Mouse (Mus musculus): ENCODE data around the gene Slc7a5.

The Slc7a5 gene

GRCm38 (mm10) chr8:121848495-121848894 is 59.0 kb downstream of the Slc7a5 start:
- DNase-seq = no peak

GRCm38 (mm10) chr8:121847987-121848386 is 59.5 kb downstream of the Slc7a5 start:
- DNase-seq = no peak

- DNase-seq = no peak
Measured at GRCm38 (mm10) chr8:121847261-121847822, 60.2 kb downstream of the Slc7a5 start.

DNA sequence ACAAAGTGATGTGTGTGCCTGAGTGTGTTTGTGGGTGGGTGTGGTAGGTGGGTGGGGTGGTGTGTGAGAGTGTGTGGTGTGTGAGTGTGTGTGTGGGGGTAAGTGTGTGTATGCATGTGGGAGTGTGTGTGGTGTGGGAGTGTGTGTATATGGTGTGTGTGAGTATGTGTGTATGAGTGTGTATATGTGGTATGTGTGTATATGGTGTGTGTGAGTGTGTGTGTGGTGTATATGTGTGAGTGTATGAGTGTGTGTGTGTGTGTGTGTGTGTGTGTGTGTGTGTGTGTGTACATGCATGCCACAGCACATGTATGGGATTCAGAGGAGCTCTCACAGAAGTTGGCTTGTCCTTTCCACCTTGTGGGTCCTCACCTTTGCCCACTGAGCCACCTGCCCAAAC is 60.7 kb downstream of the Slc7a5 start:
- no peak for DNase-seq

DNA sequence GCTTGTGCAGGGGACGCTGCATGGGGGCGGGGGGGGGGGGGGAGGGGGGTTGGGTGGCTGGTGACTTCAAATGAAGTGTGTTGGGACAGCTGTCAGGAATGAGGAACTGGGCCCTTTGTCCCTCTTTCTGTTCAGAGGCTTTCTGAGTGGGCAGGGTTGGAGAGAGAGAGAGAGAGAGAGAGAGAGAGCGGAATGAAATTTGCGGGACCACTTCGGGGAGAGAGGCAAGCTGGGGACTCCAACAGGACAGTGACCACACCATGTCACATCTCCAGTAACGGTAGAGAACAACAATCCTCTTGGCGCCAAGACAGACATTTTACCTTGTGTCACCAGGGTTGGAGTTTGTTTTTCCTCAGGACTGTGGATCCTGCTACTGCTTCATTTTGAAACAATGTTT is 62.7 kb downstream of the Slc7a5 start:
- DNase-seq = no peak

- DNase-seq = no peak
Measured at GRCm38 (mm10) chr8:121843184-121843733, 64.2 kb downstream of the Slc7a5 start.

GRCm38 (mm10) chr8:121842064-121842955 is 65.2 kb downstream of the Slc7a5 start:
- DNase-seq = no peak

- DNase-seq = peak; percentile 73
Measured at GRCm38 (mm10) chr8:121841242-121841641, 66.3 kb downstream of the Slc7a5 start.

DNA sequence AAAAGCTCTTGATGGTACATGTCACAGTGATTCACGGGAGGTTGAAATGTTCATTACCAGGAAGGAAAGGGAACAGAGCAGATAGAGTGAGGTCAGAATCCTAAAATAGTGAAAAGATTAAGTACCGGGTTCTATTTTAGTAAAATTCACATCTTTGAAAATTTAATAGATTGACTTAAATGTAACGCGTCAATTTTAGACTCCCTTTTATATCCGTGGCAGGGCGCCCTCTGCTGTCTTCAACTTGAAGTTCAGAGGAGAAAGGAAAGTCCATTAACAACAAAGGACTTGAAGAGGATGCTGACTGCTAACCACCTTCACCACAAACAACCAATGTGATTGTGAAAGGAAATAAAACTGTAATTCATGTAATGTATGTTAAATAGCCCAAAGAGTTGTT is 75.0 kb downstream of the Slc7a5 start:
- peak; percentile 80 for DNase-seq

- DNase-seq = no peak
Measured at GRCm38 (mm10) chr8:121832061-121832460, 75.4 kb downstream of the Slc7a5 start.
